Mouse (Mus musculus): ENCODE measurements around the gene Clec2e.

GRCm38 (mm10) chr6:129097929-129098328, 2.8 kb downstream of the Clec2e start:
- TF ChIP-seq CTCF (IDR thresholded peaks at IDR 0.05; ENCODE audit: low read depth, low read length) (no peak), TAL1 (conservative IDR thresholded peaks at IDR 0.05; ENCODE audit: low read depth, low read length) (no peak), GATA1 (IDR thresholded peaks at IDR 0.05; ENCODE audit: borderline replicate concordance, low read length) (no peak), GATA2 (IDR thresholded peaks at IDR 0.05; ENCODE audit: borderline replicate concordance, low read depth, low read length) (no peak), POLR2AphosphoS5 (IDR thresholded peaks at IDR 0.05; ENCODE audit: insufficient replicate concordance, low read depth, low read length) (no peak)

Data from G1E (cell line).